Mouse (Mus musculus) liver, embryonic 11.5 days (tissue): ENCODE measurements around the gene Thbs4. TPM values are rescaled to one million over a fixed set of nuclear protein-coding genes. Genes with fewer than 3 reads are reported as not detected.

ENCODE experiments used
- ATAC-seq: fragments of 200-750 bp; cut with Nextera tagmentation; replicated peaks from 2 replicates; pipeline ENCODE4 v1.8.0; 2017; ENCODE audit warnings: moderate number of reproducible peaks, mild to moderate bottlenecking, moderate TSS enrichment, moderate library complexity; ENCODE audit not compliant: low FRiP score
- DNase-seq: peaks from one replicate; pipeline ENCODE4 v3.0.0-alpha.2; 2017; ENCODE audit warnings: low spot score
- H3K27ac ChIP-seq: fragments of 300-500 bp; sonication (generic); 2 replicates; pipeline ENCODE4 v1.5.1; 2014; ENCODE audit warnings: mild to moderate bottlenecking, low read depth, low read length, control low read depth
- H3K27me3 ChIP-seq: fragments of 300-500 bp; sonication (generic); replicated peaks from 2 replicates; pipeline ENCODE4 v1.6.1; 2014; ENCODE audit warnings: low read length, mixed read lengths; ENCODE audit not compliant: control insufficient read depth, insufficient read depth
- H3K36me3 ChIP-seq: fragments of 300-500 bp; sonication (generic); 2 replicates; pipeline ENCODE4 v1.6.1; 2014; ENCODE audit warnings: mild to moderate bottlenecking, low read length, moderate library complexity, mixed read lengths; ENCODE audit not compliant: control insufficient read depth, insufficient read depth
- H3K4me1 ChIP-seq: fragments of 300-500 bp; sonication (generic); replicated peaks from 2 replicates; pipeline ENCODE4 v1.6.1; 2014; ENCODE audit warnings: low read length, mixed read lengths; ENCODE audit not compliant: control insufficient read depth, insufficient read depth
- H3K4me2 ChIP-seq: fragments of 300-500 bp; sonication (generic); 2 replicates; pipeline ENCODE4 v1.6.1; 2014; ENCODE audit warnings: mild to moderate bottlenecking, control low read depth, moderate library complexity
- H3K4me3 ChIP-seq: fragments of 300-500 bp; sonication (generic); 2 replicates; pipeline ENCODE4 v1.5.1; 2014; ENCODE audit warnings: low read depth, low read length, control low read depth
- H3K9ac ChIP-seq: fragments of 300-500 bp; sonication (generic); 2 replicates; pipeline ENCODE4 v1.6.1; 2014; ENCODE audit warnings: low read depth, low read length, control low read depth
- H3K9me3 ChIP-seq: fragments of 300-500 bp; sonication (generic); 2 replicates; pipeline ENCODE4 v1.6.1; 2016; ENCODE audit warnings: low read length, inconsistent platforms, mixed read lengths; ENCODE audit not compliant: control insufficient read depth
- WGBS: fragments of 180-500 bp; shearing (Covaris S2); extraction: QIAGEN DNeasy Blood & Tissue Kit; methylation state at CpG from one replicate; pipeline ENCODE4 v1.1.7; 2014; 5-methylcytosine and 5-hydroxymethylcytosine counted together
- polyA plus RNA-seq: library from polyadenylated mRNA; unstranded; fragments of >200 nt; fragmentation: Nextera tagmentation; extraction: Ambion mirVana; gene quantifications from 2 replicates; pipeline ENCODE4 v1.2.1, GENCODE M21; 2014

The Thbs4 gene
- polyA plus RNA-seq, 1 experiment from 2014 or later, result 1.6 TPM

- Histone ChIP-seq H3K4me3 (no peak overlapping the region), H3K9ac (no peak overlapping the region), H3K27ac (no peak overlapping the region), H3K9me3 (no peaks in the 10 kb centered on the region), H3K36me3 (no peaks in the 10 kb centered on the region), H3K4me1 (no peaks in the 10 kb centered on the region), H3K4me2 (no peak overlapping the region), H3K27me3 (peaks cover 2% of the 10 kb centered on the region; the same call in 1 of the 2 replicates)
- DNase-seq (no peak), ATAC-seq (no peak)
- WGBS, result 84% methylated on average over 8 of the region's 8 CpGs
These were observed 40.9 kb downstream of the Thbs4 start for GRCm38 (mm10) chr13:92753676-92754075.

- H3K27ac ChIP-seq, result no peak overlapping the region
- peaks cover 2% of the 10 kb centered on the region; the same call in 1 of the 2 replicates for H3K27me3 ChIP-seq
- no peaks in the 10 kb centered on the region for H3K36me3 ChIP-seq
- H3K9ac ChIP-seq, result no peak overlapping the region
- H3K9me3 ChIP-seq, result no peaks in the 10 kb centered on the region
- H3K4me1 ChIP-seq, result no peaks in the 10 kb centered on the region
- H3K4me2 ChIP-seq, result no peak overlapping the region
- ATAC-seq (no peak), DNase-seq (peak; percentile 68)
- 67% methylated on average over 21 of the region's 21 CpGs for WGBS
- H3K4me3 ChIP-seq, result no peak overlapping the region
These were observed 42.7 kb downstream of the Thbs4 start for GRCm38 (mm10) chr13:92751726-92752565.

DNA sequence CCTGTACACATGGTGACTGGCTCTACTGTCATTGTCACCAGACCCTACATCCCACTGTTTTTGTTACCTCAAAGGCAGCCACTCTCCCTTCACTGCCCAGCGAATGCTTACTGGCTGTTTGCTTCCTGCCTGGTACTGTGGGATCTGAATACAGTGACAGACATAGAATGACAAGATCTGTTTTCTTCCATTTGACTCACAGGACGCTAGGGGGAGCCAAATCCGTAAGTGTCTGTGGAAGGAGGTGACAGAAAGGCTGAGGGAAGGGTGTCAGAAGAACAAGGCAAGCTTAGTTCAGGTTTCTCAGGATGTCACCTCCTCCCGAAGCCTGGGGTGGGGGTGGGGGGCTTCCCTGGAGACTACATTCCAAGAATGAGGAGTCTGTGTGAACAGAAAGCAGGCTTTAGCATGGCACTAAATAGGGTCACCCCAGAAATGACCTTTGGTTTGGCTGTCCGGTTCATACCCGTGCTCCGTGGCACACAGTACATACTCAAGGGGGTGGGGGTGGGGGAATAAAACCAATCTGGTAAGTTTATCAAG, 43.6 kb downstream of the Thbs4 start:
- ATAC-seq (peak; percentile 71), DNase-seq (peak; percentile 44)
- Histone ChIP-seq H3K9me3 (no peaks in the 10 kb centered on the region), H3K4me3 (no peak overlapping the region), H3K27me3 (peaks cover 2% of the 10 kb centered on the region; the same call in 1 of the 2 replicates), H3K4me1 (no peaks in the 10 kb centered on the region), H3K27ac (no peak overlapping the region), H3K9ac (no peak overlapping the region), H3K4me2 (peak overlapping the region; percentile 19; the same call in 1 of the 2 replicates), H3K36me3 (no peaks in the 10 kb centered on the region)
- 25% methylated on average over 7 of the region's 7 CpGs for WGBS

DNA sequence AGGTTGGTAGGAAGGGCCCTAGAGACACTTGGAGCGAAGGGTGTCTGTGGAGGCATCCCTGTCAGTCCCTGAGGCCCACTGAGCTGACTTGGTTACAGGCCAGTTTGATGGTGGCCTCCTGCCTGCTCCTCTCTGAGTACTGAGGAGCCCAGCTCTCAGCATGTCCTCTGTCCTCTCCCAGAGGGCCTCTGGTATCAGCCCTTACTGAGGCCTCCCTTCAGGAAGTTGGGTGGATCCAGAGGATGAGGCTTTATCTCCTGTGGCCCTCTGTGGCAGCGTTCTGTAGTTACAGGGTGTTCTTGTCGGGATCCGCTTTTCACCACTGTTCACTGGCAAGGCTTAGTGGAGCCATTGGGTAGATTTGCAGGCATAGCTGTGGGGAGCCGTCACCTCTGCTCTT, 51.3 kb downstream of the Thbs4 start:
- no peaks in the 10 kb centered on the region for H3K9me3 ChIP-seq
- ATAC-seq (peak; percentile 100), DNase-seq (peak; percentile 43)
- no peaks in the 10 kb centered on the region for H3K36me3 ChIP-seq
- H3K4me1 ChIP-seq, result peaks cover 9% of the 10 kb centered on the region
- H3K27ac ChIP-seq, result peak overlapping the region; percentile 8
- peak overlapping the region; percentile 59 for H3K9ac ChIP-seq
- WGBS, result 44% methylated on average over 5 of the region's 5 CpGs
- H3K4me3 ChIP-seq, result no peak overlapping the region
- H3K27me3 ChIP-seq, result no peaks in the 10 kb centered on the region
- H3K4me2 ChIP-seq, result peak overlapping the region; percentile 46

- Histone ChIP-seq H3K9me3 (no peaks in the 10 kb centered on the region), H3K4me1 (peaks cover 9% of the 10 kb centered on the region), H3K4me2 (peak overlapping the region; percentile 46), H3K27me3 (no peaks in the 10 kb centered on the region), H3K27ac (peak overlapping the region; percentile 8), H3K9ac (peak overlapping the region; percentile 59), H3K36me3 (no peaks in the 10 kb centered on the region), H3K4me3 (no peak overlapping the region)
- WGBS, result 79% methylated on average over 4 of the region's 4 CpGs
- DNase-seq, result no peak
- ATAC-seq, result peak; percentile 34
These were observed 51.7 kb downstream of the Thbs4 start for GRCm38 (mm10) chr13:92742886-92743285.

GRCm38 (mm10) chr13:92740671-92741270, 53.8 kb downstream of the Thbs4 start:
- 8% methylated on average over 2 of the region's 2 CpGs for WGBS
- no peak overlapping the region for H3K27ac ChIP-seq
- H3K36me3 ChIP-seq, result no peaks in the 10 kb centered on the region
- H3K4me3 ChIP-seq, result no peak overlapping the region
- no peak overlapping the region for H3K4me2 ChIP-seq
- no peak for ATAC-seq
- no peak overlapping the region for H3K9ac ChIP-seq
- no peaks in the 10 kb centered on the region for H3K9me3 ChIP-seq
- H3K4me1 ChIP-seq, result peaks cover 9% of the 10 kb centered on the region
- no peak for DNase-seq
- H3K27me3 ChIP-seq, result no peaks in the 10 kb centered on the region

- Histone ChIP-seq H3K4me1 (peaks cover 9% of the 10 kb centered on the region), H3K27me3 (no peaks in the 10 kb centered on the region), H3K36me3 (no peaks in the 10 kb centered on the region), H3K9ac (no peak overlapping the region), H3K4me3 (no peak overlapping the region), H3K4me2 (no peak overlapping the region), H3K27ac (no peak overlapping the region), H3K9me3 (no peaks in the 10 kb centered on the region)
- DNase-seq (no peak), ATAC-seq (no peak)
- WGBS, result 79% methylated on average over 3 of the region's 3 CpGs
These were observed 54.8 kb downstream of the Thbs4 start for GRCm38 (mm10) chr13:92739858-92740257.

DNA sequence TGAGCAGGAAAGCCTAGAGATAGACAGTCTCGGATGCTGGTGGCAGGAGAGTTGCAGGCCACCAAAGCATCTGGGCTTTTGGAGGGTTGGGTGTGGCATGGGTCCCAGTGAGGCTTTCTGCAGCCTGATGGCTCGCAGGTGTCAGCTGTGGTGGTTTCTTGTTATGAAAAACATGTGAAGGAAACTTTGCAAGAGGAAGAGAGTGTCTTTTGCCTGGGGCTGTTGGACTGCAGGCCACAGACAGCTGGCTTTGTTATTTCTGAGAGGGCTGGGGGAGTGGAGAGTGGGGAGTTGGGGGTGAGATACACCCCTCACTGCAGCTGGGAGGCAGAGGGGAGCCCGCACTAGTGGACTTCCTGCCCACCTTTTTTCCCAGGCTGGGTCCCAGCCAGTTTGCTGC, 55.8 kb downstream of the Thbs4 start:
- no peak overlapping the region for H3K9ac ChIP-seq
- H3K4me2 ChIP-seq, result no peak overlapping the region
- no peak overlapping the region for H3K27ac ChIP-seq
- no peaks in the 10 kb centered on the region for H3K9me3 ChIP-seq
- no peak for ATAC-seq
- DNase-seq, result no peak
- no peak overlapping the region for H3K4me3 ChIP-seq
- peaks cover 9% of the 10 kb centered on the region for H3K4me1 ChIP-seq
- H3K27me3 ChIP-seq, result 0 out of 2 replicates have a peak, but pooled peaks cover 2% of the 10 kb centered on the region
- 80% methylated on average over 3 of the region's 3 CpGs for WGBS
- no peaks in the 10 kb centered on the region for H3K36me3 ChIP-seq
